Mouse (Mus musculus) common myeloid progenitor, adult 5-6 weeks (primary cell): ENCODE data around the gene Cd300lg. TPM values are rescaled to one million over a fixed set of nuclear protein-coding genes. Genes with fewer than 3 reads are reported as not detected.

ENCODE experiments used
- ATAC-seq: replicated peaks from 2 replicates; pipeline ENCODE4 v1.8.0; 2016; ENCODE audit warnings: low read depth, mild to moderate bottlenecking, moderate TSS enrichment, inconsistent platforms; ENCODE audit not compliant: poor library complexity, severe bottlenecking
- total RNA-seq: library from RNA; stranded (forward); fragments of 200-1000, 187-1606 nt; gene quantifications from 2 replicates; pipeline ENCODE4 v1.2.3, GENCODE M21; 2017

Cd300lg gene
- total RNA-seq: 0.10 and 0.78 TPM in 2 replicates

GRCm38 (mm10) chr11:102041350-102041949 lies at the start of gene Cd300lg:
TSS of gene Cd300lg (plus strand) at chr11:102041509.
- ATAC-seq: peak; percentile 75

GRCm38 (mm10) chr11:101991813-101992212 lies 49.5 kb upstream of the Cd300lg start:
- no peak for ATAC-seq

GRCm38 (mm10) chr11:101992411-101992810 lies 48.9 kb upstream of the Cd300lg start:
- no peak for ATAC-seq

- ATAC-seq: no peak
These were observed 47.2 kb upstream of the Cd300lg start for GRCm38 (mm10) chr11:101994100-101994499.

- ATAC-seq: no peak
These were observed 45.4 kb upstream of the Cd300lg start for GRCm38 (mm10) chr11:101995938-101996337.

- no peak for ATAC-seq
These were observed 43.1 kb upstream of the Cd300lg start for GRCm38 (mm10) chr11:101998258-101998657.

GRCm38 (mm10) chr11:101999466-101999865 lies 41.8 kb upstream of the Cd300lg start:
- ATAC-seq: no peak

- no peak for ATAC-seq
These were observed 37.1 kb upstream of the Cd300lg start for GRCm38 (mm10) chr11:102004251-102004650.

GRCm38 (mm10) chr11:102006271-102006670 lies 35.0 kb upstream of the Cd300lg start:
- no peak for ATAC-seq

GRCm38 (mm10) chr11:102006688-102007087 lies 34.6 kb upstream of the Cd300lg start:
- ATAC-seq: no peak

GRCm38 (mm10) chr11:102008372-102008771 lies 32.9 kb upstream of the Cd300lg start:
- no peak for ATAC-seq

GRCm38 (mm10) chr11:102008954-102009637 lies 32.2 kb upstream of the Cd300lg start:
- no peak for ATAC-seq

GRCm38 (mm10) chr11:102010140-102010539 lies 31.2 kb upstream of the Cd300lg start:
- ATAC-seq: no peak

- ATAC-seq: no peak
These were observed 29.8 kb upstream of the Cd300lg start for GRCm38 (mm10) chr11:102011510-102011909.

- ATAC-seq: no peak
These were observed 28.1 kb upstream of the Cd300lg start for GRCm38 (mm10) chr11:102013201-102013600.

GRCm38 (mm10) chr11:102015472-102015871 lies 25.8 kb upstream of the Cd300lg start:
- no peak for ATAC-seq

GRCm38 (mm10) chr11:102016136-102016535 lies 25.2 kb upstream of the Cd300lg start:
- ATAC-seq: no peak

GRCm38 (mm10) chr11:102019736-102020135 lies 21.6 kb upstream of the Cd300lg start:
- ATAC-seq: no peak

- no peak for ATAC-seq
These were observed 20.1 kb upstream of the Cd300lg start for GRCm38 (mm10) chr11:102021196-102021595.

- ATAC-seq: no peak
These were observed 17.9 kb upstream of the Cd300lg start for GRCm38 (mm10) chr11:102023406-102023805.

GRCm38 (mm10) chr11:102024084-102024758 lies 17.1 kb upstream of the Cd300lg start:
- no peak for ATAC-seq
